Mouse (Mus musculus): ENCODE measurements around the gene Cdh5.
A peak's percentile ranks its signal among the peaks of the same experiment; 100 is the strongest.
"Not testable (repeated sequence)": the region's sequence is repeated elsewhere in the genome, so short reads cannot be mapped to it uniquely, and the experiment has no call there.

Cdh5 gene

GRCm38 (mm10) chr8:104101415-104101814 is at the start of gene Cdh5:
Cdh5 (plus strand) TSS chr8:104101625.
- peak; percentile 70 for DNase-seq

GRCm38 (mm10) chr8:104059922-104060321 is 41.5 kb upstream of the Cdh5 start:
- DNase-seq, result no peak

- DNase-seq, result no peak
Measured at GRCm38 (mm10) chr8:104060446-104060845, 41.0 kb upstream of the Cdh5 start.

- DNase-seq, result no peak
Measured at GRCm38 (mm10) chr8:104061048-104061988, 40.1 kb upstream of the Cdh5 start.

- DNase-seq, result no peak
Measured at GRCm38 (mm10) chr8:104061989-104062820, 39.2 kb upstream of the Cdh5 start.

GRCm38 (mm10) chr8:104065223-104065622 is 36.2 kb upstream of the Cdh5 start:
- DNase-seq, result no peak

- DNase-seq, result no peak
Measured at GRCm38 (mm10) chr8:104065906-104066518, 35.4 kb upstream of the Cdh5 start.

- no peak for DNase-seq
Measured at GRCm38 (mm10) chr8:104067390-104067925, 34.0 kb upstream of the Cdh5 start.

GRCm38 (mm10) chr8:104068421-104069035 is 32.9 kb upstream of the Cdh5 start:
- DNase-seq, result no peak

GRCm38 (mm10) chr8:104070201-104070865 is 31.1 kb upstream of the Cdh5 start:
- DNase-seq, result not testable (repeated sequence)

GRCm38 (mm10) chr8:104070949-104071348 is 30.5 kb upstream of the Cdh5 start:
- no peak for DNase-seq

- no peak for DNase-seq
Measured at GRCm38 (mm10) chr8:104075079-104075478, 26.3 kb upstream of the Cdh5 start.

GRCm38 (mm10) chr8:104076541-104077412 is 24.6 kb upstream of the Cdh5 start:
- DNase-seq, result no peak

GRCm38 (mm10) chr8:104078091-104078490 is 23.3 kb upstream of the Cdh5 start:
- DNase-seq, result no peak

- DNase-seq, result no peak
Measured at GRCm38 (mm10) chr8:104085281-104085680, 16.1 kb upstream of the Cdh5 start.

- no peak for DNase-seq
Measured at GRCm38 (mm10) chr8:104086615-104087014, 14.8 kb upstream of the Cdh5 start.

- no peak for DNase-seq
Measured at GRCm38 (mm10) chr8:104087091-104087490, 14.3 kb upstream of the Cdh5 start.

- DNase-seq, result not testable (repeated sequence)
Measured at GRCm38 (mm10) chr8:104087878-104088277, 13.5 kb upstream of the Cdh5 start.

- DNase-seq, result no peak
Measured at GRCm38 (mm10) chr8:104088881-104089280, 12.5 kb upstream of the Cdh5 start.

GRCm38 (mm10) chr8:104090993-104091900 is 10.2 kb upstream of the Cdh5 start:
- DNase-seq, result not testable (repeated sequence)
